Mouse (Mus musculus): Measurements from ENCODE around the gene 1700021F05Rik.
"Not testable (repeated sequence)": the region's sequence is repeated elsewhere in the genome, so short reads cannot be mapped to it uniquely, and the experiment has no call there.

Gene 1700021F05Rik

DNA sequence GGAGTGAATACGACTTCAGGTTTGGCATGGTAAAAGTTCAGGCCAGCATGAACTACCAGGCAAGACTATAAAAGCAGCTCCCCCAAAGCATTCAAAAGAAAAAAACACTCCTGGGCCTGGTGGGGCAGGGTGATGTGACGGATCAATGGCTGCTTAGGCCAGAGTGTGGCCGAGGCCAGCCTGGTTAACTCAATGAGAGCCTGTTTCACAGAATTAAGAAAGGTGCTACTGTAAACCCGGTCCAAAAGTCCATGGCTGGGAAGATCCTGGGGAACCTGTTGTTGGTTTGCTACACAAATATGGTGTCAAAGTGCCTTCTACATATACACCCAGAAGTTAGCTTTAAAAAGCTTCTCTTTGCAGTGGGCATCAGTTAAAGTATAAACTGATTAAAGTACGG is 2.0 kb downstream of the 1700021F05Rik start:
- no peak for DNase-seq (ENCODE audit: low spot score)

DNA sequence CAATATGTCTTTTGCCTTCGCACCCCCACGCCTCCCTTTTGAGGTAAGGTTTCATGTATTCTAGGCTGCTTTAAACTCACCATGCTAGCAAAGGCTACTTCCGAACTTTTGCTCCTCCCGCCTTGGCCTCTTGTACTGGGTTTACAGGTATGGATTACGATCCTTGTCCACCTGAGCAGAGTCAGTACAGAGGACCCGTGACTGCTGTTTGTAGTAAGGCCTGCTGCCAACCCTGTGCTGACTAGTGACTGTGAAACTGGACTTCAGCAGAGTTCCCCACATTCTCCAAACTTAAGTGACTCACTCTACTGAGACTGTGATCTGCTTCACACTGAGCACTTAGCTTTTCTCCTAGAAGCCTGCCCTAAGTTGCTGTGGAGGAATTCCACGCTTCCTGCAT is 3.1 kb downstream of the 1700021F05Rik start:
- DNase-seq (ENCODE audit: low spot score) = no peak

- DNase-seq (ENCODE audit: low spot score) = no peak
Observed at GRCm38 (mm10) chr10:43534382-43534781, 6.4 kb downstream of the 1700021F05Rik start.

DNA sequence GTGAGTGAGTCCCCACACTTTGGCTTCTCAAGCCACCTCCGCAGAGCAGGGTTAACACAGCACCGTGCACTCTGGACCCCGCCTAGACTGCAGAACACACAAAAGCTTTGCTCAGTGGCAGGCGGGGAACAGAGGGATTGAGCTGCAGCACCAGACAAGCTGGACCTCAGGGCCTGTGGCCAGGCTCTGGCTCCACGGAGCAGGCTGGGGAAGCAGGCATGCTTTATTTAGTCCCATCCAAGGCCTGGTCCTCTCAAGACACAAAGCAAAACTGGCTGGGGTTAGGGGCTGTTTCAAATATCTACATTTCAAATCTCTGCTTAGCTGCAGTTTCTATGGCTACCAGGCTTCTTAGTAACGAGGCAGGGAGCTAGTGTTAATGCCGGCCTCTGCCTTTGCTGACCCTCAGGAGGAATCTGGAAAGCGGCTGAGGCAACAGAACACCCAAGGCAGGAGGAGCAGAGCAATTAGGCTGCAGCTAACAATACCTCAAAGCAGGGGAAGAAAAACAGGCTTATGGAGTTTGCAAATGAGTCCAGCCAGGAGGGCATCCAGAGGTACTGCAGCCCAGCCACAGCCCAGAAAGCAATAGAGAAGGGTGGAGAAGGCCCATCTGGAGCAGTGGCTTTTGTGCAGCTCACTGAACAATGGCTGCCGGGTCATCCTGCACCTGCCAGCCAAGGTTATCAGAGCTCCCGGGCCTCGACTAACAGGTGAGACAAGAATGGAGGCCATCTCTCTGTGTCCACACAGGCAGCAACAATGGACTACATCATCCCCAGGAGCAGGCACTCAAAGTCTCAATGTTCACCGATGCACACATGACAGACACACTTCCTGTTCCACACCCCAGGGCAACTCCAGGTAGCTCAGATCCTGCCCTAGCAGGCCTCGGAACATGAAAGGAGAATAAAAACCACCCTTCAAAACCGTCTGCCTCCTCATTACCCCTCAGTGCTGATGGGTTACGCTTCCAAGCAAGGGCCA is 13.2 kb downstream of the 1700021F05Rik start:
- no peak for DNase-seq (ENCODE audit: low spot score)

DNA sequence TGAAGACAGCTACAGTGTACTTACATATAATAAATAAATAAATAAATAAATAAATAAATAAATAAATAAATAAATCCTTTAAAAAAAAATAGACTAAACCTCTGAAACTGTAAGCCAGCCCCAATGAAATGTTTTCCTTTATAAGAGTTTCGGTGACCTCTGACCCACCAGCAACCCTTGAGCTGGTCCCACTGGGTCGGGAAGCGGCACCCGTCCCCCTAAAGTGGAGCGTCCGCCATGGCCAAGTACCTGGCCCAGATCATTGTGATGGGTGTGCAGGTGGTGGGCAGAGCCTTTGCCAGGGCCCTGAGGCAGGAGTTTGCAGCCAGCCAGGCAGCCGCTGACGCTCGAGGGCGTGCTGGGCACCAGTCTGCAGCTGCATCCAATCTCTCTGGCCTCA is 16.9 kb downstream of the 1700021F05Rik start, which contains the start of gene Gm9803:
Gene Gm9803, plus strand, starts transcription at position 154 of the 400 bp plus-strand sequence.
- DNase-seq (ENCODE audit: low spot score) = not testable (repeated sequence)

DNA sequence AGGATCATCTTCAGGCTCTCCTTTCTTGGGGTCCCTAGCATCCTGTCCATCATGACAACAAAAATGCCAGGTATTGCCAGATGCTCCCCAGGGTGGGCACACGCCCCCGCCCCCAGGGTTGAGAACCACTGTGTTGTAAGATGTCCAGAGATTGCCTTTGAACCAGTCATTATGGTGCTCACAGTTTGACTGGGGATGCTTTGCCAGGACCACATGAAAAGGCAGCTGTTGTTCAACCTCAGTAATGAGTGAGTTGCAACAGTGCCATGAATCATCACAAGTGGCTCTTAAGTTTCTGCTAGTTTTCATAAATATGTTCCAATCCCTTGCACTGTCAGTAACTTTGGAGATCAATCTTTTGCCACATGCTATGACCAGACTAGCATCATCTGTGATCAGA is 20.8 kb downstream of the 1700021F05Rik start:
- DNase-seq (ENCODE audit: low spot score) = no peak

- DNase-seq (ENCODE audit: low spot score) = no peak
Observed at GRCm38 (mm10) chr10:43518368-43518767, 22.4 kb downstream of the 1700021F05Rik start.

DNA sequence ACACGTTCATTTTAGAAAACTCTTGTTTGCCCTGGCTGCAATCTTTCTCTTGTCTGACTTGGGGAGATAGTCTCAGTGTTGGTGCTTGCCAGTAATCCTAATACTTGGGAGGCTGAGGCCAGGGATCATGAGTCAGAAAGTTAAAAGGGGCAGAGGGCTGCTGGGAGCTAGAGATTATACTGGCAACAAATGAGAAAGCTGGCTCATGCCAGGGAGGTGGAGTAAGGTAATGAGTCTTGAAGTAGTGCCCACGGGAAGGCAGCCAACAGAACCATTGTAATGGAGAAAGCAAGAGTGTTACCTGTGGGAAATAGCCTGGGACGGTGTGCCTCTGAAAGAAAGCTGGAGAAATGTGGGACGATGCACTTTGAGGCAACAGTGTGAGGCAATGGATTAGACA is 23.0 kb downstream of the 1700021F05Rik start:
- no peak for DNase-seq (ENCODE audit: low spot score)

DNA sequence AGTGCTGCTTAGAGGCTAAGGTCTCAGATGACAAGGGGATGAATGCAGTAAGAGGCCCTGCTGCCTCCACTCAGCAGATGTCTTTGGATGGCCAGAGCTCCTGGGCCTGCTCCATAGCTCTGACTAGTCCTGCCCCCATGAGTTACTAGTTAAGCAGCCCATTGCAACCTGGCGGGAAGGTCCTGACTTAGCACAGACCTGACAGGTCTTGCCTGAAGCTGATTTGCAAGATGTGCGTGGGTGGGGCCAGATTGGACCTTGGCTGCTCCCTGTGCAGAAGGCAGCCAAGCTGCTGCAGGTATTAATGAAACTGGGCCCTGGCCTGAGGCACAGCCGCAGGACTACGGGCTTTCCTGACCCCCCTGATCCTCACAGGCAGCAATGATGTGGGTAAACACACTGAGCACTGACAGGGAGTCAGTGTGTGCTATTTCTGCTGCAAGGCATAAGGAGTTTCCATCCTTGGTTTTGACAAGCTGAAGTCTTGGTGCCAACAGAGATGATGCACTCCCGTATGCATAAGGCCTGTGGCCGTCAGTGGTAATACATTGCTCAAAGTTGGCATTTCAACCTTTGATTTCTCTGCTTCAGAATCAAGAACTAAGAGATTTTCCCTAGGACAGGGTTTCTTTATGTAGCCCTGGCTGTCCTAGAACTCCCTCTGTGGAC is 23.7 kb downstream of the 1700021F05Rik start:
- no peak for DNase-seq (ENCODE audit: low spot score)

GRCm38 (mm10) chr10:43512976-43513375 is 27.8 kb downstream of the 1700021F05Rik start:
- DNase-seq (ENCODE audit: low spot score) = no peak

DNA sequence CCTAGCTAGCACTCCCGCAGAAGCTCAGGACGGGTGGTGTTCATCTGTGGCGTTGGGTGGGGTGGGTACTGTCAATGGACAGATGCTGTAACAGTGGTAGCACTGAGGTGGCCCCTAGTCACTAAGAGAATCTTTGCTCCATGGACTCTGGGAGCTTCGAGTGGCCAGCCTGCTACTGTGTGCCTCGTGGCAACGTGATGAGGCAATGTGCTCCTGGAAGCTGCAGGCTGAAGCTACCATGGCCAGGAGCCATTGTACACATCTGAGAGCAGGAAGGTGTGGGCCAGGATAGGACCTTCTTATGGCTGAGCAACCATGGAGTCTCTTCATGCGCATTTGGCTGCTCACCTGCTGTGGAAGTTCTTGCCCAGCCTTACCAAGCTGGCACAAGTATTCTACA is 31.6 kb downstream of the 1700021F05Rik start:
- no peak for DNase-seq (ENCODE audit: low spot score)

GRCm38 (mm10) chr10:43507051-43507450 is 33.7 kb downstream of the 1700021F05Rik start:
- DNase-seq (ENCODE audit: low spot score) = no peak

GRCm38 (mm10) chr10:43504291-43504690 is 36.5 kb downstream of the 1700021F05Rik start:
- DNase-seq (ENCODE audit: low spot score) = no peak

DNA sequence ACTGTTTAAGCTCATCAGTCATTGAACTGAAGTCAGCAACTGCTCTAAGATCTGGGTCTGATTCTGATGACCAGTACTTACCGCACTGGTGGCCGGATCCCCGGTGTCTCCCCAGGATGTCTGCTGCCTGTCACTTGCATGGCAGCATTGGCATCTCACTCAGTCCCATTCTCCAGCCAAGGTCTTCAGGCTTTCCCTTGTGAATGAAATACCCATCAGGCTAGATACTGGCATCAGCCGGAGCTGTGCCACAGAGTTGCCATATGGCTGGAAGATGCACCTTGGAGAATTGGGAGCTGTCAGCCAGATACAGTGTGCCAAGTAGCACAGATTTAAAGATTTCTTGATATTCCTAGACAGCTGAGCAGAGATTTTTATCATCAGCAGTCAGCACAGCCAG is 38.2 kb downstream of the 1700021F05Rik start:
- DNase-seq (ENCODE audit: low spot score) = no peak

- DNase-seq (ENCODE audit: low spot score) = no peak
Observed at GRCm38 (mm10) chr10:43490846-43491245, 49.9 kb downstream of the 1700021F05Rik start.

DNA sequence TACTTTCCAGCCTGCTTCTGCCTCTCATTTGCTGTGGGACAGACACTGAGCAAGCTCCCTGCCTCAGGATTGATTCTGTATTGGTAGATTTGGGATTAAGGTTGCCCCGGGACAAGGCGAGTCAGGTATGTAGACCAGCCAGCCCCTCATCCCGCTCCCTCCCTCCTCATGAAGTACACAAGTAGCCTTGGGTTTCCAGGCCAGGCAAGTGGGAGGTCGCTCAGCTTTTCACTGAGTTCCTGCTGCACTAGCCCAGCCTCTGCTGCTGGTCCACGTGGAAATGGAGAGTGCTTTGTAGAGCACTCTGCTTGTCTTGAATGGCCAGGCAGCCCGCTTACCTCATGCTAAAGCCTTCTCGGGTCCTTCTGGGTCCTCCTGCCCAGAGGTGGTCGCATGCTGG is 50.8 kb downstream of the 1700021F05Rik start:
- no peak for DNase-seq (ENCODE audit: low spot score)

GRCm38 (mm10) chr10:43489550-43489949 is 51.2 kb downstream of the 1700021F05Rik start:
- no peak for DNase-seq (ENCODE audit: low spot score)

DNA sequence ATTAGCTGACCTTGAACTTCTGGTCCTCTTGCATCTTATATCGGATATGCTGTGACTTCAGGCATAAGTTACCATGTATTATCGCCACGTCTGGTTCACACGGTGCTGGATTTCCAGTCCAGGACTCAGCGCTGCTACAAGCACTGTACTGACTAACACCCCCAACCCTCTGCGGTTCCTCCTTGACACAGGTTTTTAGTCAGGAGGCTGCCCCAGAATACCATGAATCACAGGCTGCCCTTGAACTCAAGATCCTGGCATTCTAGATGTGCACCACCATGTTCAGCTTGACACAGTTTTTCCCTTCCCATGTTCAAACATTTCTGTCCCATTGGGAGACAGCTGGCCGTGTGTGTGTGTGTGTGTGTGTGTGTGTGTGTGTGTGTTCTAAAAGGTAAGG is 51.7 kb downstream of the 1700021F05Rik start:
- DNase-seq (ENCODE audit: low spot score) = no peak

- no peak for DNase-seq (ENCODE audit: low spot score)
Observed at GRCm38 (mm10) chr10:43488258-43488657, 52.5 kb downstream of the 1700021F05Rik start.

DNA sequence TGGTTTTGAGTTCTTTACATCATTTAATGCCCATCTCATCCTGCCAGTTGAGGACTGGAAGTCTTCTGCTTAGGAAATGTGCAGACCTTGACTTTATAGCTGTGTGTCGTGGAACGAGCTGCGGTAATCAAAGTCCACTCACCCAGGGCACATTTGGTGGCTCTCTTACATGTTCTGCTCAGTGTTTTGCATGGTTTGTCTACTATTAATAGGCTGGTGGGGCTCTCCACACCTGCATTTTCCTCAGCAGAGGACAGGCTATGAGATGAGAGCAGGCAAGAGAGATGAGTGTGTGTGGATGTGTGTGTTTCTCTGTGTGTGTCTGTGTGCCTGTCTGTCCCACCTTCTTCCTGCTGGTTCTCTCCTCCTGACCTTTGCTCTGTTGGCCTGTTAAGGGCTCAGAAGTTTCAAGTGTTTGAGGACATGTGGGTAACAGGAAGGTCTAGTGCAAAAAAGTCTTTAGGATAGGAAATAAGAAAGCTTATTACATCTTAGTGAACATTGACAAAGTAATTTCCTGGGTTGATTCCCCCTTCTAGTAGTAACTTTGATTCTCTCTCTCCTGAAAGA is 53.3 kb downstream of the 1700021F05Rik start:
- no peak for DNase-seq (ENCODE audit: low spot score)

GRCm38 (mm10) chr10:43485751-43486268 is 55.0 kb downstream of the 1700021F05Rik start:
- no peak for DNase-seq (ENCODE audit: low spot score)

DNA sequence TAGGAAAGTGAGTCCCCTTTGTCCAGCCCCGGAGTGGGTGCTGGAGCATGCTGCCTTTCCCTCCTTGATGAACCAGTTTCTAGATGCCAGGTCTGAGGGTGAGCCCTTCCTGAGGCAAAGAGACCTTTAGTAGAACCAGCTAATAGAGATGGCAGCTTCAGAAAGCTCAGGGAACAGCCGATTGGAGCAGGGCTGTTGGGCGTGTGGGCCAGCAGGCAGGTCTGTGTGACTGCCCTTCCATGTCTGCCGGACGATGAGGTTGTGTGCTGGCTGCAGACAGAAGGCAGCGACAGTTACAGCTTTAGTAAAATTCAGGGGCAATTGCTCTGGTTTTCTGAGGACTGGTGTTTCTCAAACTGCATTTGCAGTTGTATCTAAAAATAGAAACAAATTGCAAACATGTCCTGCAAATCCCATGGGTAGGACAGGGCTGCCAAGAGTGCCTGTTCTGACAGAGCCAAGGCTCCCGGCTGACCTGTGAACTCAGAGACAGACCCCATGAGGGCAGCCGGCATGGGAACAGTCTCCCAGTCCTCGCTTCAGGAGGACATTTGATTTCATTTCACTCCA is 57.3 kb downstream of the 1700021F05Rik start:
- DNase-seq (ENCODE audit: low spot score) = no peak
